Mouse (Mus musculus): ENCODE measurements around the gene Utrn.

- TF ChIP-seq CTCF (IDR thresholded peaks at IDR 0.05; ENCODE audit: borderline replicate concordance, insufficient read depth, low read length) (no peak), POLR2A (IDR thresholded peaks at IDR 0.05; ENCODE audit: low read depth, low read length) (no peak)
These were observed 8.4 kb downstream of the Utrn start for GRCm38 (mm10) chr10:12860765-12861164.
